Mouse (Mus musculus): ENCODE measurements around the gene Prickle3. TPM values are rescaled to one million over a fixed set of nuclear protein-coding genes. Genes with fewer than 3 reads are reported as not detected.

The Prickle3 gene
- polyA plus RNA-seq, 1 experiment: 7.0 TPM

DNA sequence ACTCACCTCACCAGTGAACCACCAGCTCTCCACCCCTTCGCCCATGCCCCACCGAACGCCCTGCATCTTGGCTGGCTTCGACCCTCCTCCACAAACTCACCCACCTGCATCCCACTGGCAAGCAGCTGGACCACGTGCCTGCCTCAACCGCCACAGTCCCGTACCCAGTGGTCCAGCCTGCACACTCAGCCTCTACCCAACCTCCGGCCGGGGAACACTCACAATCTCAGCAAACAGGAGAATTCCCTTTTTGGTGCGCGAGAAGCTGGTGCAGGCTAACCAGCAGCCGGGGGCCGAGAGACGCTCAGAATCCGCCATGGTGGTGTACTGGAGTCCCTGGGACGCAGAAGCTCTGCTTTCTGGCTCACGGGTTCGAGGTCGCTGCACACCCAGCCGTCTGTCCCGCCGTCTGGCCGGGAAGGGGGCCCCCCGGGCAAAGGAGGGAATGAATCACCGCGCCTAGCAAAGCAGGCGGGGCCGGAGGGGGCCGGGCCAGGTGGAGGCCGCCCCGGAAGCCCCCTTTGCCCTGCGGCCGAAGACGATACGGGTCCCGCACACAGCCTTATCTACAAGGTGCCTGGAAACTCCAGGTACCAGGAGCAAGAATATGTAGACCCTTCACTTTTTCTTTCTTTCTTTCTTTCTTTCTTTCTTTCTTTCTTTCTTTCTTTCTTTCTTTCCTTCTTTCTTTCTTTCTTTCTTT is 14.0 kb downstream of the Prickle3 start, which contains the start of gene Plp2:
Gene Plp2 (minus strand): TSS at position 470 of the 703 bp plus-strand sequence.
- Histone ChIP-seq H3K27ac (ENCODE audit: insufficient read depth, low read length) (peak within 1 kb of the TSS; percentile 86), H3K4me1 (ENCODE audit: control insufficient read depth, insufficient read depth, low read length) (peaks cover 2% of the 10 kb centered on the region), H3K4me3 (ENCODE audit: insufficient read depth, low read length) (peak within 1 kb of the TSS; percentile 63)
- TF ChIP-seq CTCF (IDR thresholded peaks at IDR 0.05; ENCODE audit: borderline replicate concordance, insufficient read depth, low read length) (no peak), POLR2A (IDR thresholded peaks at IDR 0.05; ENCODE audit: low read depth, low read length) (peak; percentile 40)

DNA sequence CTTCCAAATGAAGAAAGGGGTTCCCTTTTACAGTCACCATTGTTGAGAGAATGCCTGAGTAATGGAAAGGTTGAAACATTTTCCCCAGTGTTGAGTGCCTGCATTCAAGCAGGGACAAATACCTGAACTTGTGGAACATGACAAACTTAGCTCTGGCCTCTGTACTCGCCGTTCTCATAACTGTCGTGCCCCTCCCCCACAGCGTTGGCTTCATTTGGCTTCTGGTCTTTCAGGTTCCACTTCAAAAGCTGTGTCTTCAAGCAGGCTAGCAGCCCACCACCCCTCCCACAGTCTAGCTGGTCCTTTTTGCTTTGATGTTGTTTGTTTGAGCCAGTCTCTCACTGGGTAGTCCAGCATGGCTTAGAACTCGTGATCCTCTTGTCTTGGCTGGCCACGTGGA is 15.7 kb downstream of the Prickle3 start:
- peaks cover 2% of the 10 kb centered on the region for H3K4me1 ChIP-seq (ENCODE audit: control insufficient read depth, insufficient read depth, low read length)
- TF ChIP-seq POLR2A (IDR thresholded peaks at IDR 0.05; ENCODE audit: low read depth, low read length): no peak
- no peak overlapping the region for H3K27ac ChIP-seq (ENCODE audit: insufficient read depth, low read length)
- H3K4me3 ChIP-seq (ENCODE audit: insufficient read depth, low read length): no peak overlapping the region

DNA sequence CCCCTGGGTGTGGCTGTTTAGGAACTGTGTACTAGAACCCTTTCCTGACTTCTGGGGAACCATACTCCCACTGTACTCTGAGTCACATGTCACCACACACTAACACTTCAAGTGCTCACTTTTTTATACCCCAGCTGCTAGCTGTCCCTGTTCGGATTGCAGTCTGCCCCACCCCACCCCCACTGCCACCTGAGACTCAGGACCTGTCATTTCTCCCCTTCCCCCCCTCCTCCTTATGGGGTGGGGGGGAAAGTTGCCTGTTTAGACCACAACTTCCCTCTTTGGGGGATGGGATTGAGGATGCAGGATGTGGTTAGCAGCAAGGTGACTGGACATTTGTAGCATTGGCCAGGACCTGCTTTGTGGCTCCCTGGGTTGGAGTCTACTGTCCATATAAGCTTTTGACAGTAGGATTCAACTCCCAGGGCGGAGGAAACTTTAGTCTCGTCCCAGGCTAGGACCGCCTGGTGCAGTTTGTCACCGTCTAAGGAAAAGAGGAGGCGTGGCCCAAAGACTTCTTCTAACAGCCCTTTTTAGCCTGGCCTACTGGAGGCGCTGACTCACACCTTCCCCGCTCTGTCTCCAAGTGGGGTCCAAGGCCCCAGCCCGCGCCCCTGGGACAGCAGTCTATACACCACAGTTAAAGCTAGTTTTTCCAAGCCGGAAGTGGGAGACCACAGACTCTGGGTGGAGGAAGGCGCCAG is 16.7 kb downstream of the Prickle3 start:
- no peak for TF ChIP-seq CTCF (IDR thresholded peaks at IDR 0.05; ENCODE audit: borderline replicate concordance, insufficient read depth, low read length)
- peak; percentile 21; the same call in 1 of the 2 replicates for TF ChIP-seq POLR2A (IDR thresholded peaks at IDR 0.05; ENCODE audit: low read depth, low read length)
- Histone ChIP-seq H3K4me3 (ENCODE audit: insufficient read depth, low read length) (no peak overlapping the region), H3K27ac (ENCODE audit: insufficient read depth, low read length) (peak overlapping the region; percentile 73), H3K4me1 (ENCODE audit: control insufficient read depth, insufficient read depth, low read length) (peaks cover 2% of the 10 kb centered on the region)

GRCm38 (mm10) chrX:7674284-7675000 is 17.4 kb downstream of the Prickle3 start:
- H3K27ac ChIP-seq (ENCODE audit: insufficient read depth, low read length): peak overlapping the region; percentile 73
- no peaks in the 10 kb centered on the region; the same call in 1 of the 2 replicates for H3K4me1 ChIP-seq (ENCODE audit: control insufficient read depth, insufficient read depth, low read length)
- no peak overlapping the region for H3K4me3 ChIP-seq (ENCODE audit: insufficient read depth, low read length)
- TF ChIP-seq POLR2A (IDR thresholded peaks at IDR 0.05; ENCODE audit: low read depth, low read length): no peak
- no peak for TF ChIP-seq CTCF (IDR thresholded peaks at IDR 0.05; ENCODE audit: borderline replicate concordance, insufficient read depth, low read length)

- H3K27ac ChIP-seq (ENCODE audit: insufficient read depth, low read length): no peak overlapping the region
Measured at GRCm38 (mm10) chrX:7675001-7675380, 17.9 kb downstream of the Prickle3 start.

DNA sequence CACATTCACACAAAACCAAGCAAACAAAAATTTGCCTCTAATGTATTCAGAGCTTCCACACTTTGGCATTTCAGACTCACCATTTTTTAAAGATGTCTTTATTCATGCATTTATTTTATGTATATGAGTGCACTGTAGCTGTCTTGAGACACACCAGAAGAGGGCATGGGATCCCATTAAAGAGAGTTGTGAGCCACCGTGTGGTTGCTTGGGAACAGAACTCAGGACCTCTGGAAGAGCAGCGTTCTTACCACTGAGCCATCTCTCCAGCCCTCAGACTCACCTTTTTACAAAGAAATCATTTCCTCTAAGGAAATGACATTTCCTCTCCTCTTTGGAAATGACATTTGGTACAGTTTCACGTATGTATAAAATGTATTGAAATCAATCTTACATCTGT is 21.9 kb downstream of the Prickle3 start:
- no peak for TF ChIP-seq POLR2A (IDR thresholded peaks at IDR 0.05; ENCODE audit: low read depth, low read length)
- TF ChIP-seq CTCF (IDR thresholded peaks at IDR 0.05; ENCODE audit: borderline replicate concordance, insufficient read depth, low read length): no peak
- Histone ChIP-seq H3K27ac (ENCODE audit: insufficient read depth, low read length) (no peak overlapping the region), H3K4me1 (ENCODE audit: control insufficient read depth, insufficient read depth, low read length) (no peaks in the 10 kb centered on the region), H3K4me3 (ENCODE audit: insufficient read depth, low read length) (no peak overlapping the region)

More at GRCm38 (mm10) chrX:7675001-7675380, 17.9 kb downstream of the Prickle3 start:
- Histone ChIP-seq H3K4me3 (ENCODE audit: insufficient read depth, low read length) (no peak overlapping the region), H3K4me1 (ENCODE audit: control insufficient read depth, insufficient read depth, low read length) (no peaks in the 10 kb centered on the region; the same call in 1 of the 2 replicates)
- TF ChIP-seq CTCF (IDR thresholded peaks at IDR 0.05; ENCODE audit: borderline replicate concordance, insufficient read depth, low read length) (no peak), POLR2A (IDR thresholded peaks at IDR 0.05; ENCODE audit: low read depth, low read length) (no peak)

DNA sequence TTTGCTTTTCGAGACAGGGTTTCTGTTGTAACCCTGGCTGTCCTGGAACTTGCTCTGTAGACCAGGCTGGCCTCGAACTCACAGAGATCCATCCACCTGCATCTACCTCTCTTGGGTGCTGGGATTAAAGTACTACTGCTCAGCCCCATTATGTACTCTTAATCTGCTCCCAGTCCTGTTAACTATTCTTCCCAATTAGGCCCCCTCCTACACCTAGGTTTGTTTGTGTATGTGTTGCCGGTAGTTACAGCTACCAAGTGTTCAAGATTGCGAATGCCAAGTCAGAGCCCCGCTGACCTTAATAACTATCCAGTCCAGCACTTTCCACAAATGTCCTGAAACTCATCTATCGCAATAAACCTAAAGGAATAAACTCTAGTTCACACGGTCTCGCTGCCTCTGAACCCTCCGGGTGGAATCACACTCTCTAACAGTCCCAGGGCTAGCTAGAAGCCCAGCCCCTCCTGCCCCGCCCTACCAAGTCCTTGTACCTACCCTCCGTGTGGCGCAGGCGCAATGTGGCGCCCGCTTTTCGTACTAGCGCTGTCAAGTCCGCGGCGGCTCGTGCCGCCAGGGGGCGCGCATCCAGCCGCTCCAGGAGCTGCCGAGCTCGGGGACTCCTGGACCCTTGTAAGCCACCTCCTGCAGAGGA is 22.5 kb downstream of the Prickle3 start:
- peak; percentile 31; the same call in 1 of the 2 replicates for TF ChIP-seq CTCF (IDR thresholded peaks at IDR 0.05; ENCODE audit: borderline replicate concordance, insufficient read depth, low read length)
- peak; percentile 64; the same call in 1 of the 2 replicates for TF ChIP-seq POLR2A (IDR thresholded peaks at IDR 0.05; ENCODE audit: low read depth, low read length)
- Histone ChIP-seq H3K4me3 (ENCODE audit: insufficient read depth, low read length) (peak overlapping the region; percentile 13; the same call in 1 of the 2 replicates), H3K27ac (ENCODE audit: insufficient read depth, low read length) (no peak overlapping the region), H3K4me1 (ENCODE audit: control insufficient read depth, insufficient read depth, low read length) (no peaks in the 10 kb centered on the region)

GRCm38 (mm10) chrX:7680057-7680412 is 23.0 kb downstream of the Prickle3 start:
- no peak overlapping the region for H3K4me3 ChIP-seq (ENCODE audit: insufficient read depth, low read length)
- TF ChIP-seq CTCF (IDR thresholded peaks at IDR 0.05; ENCODE audit: borderline replicate concordance, insufficient read depth, low read length): no peak
- no peak for TF ChIP-seq POLR2A (IDR thresholded peaks at IDR 0.05; ENCODE audit: low read depth, low read length)
- H3K4me1 ChIP-seq (ENCODE audit: control insufficient read depth, insufficient read depth, low read length): no peaks in the 10 kb centered on the region
- H3K27ac ChIP-seq (ENCODE audit: insufficient read depth, low read length): no peak overlapping the region

GRCm38 (mm10) chrX:7680864-7681263 is 23.8 kb downstream of the Prickle3 start, which contains the start of gene Magix:
Gene Magix (minus strand): TSS chrX:7681251.
- no peak within 1 kb of the TSS for H3K27ac ChIP-seq (ENCODE audit: insufficient read depth, low read length)

More at GRCm38 (mm10) chrX:7680864-7681263, 23.8 kb downstream of the Prickle3 start, which contains the start of gene Magix:
- no peak for TF ChIP-seq CTCF (IDR thresholded peaks at IDR 0.05; ENCODE audit: borderline replicate concordance, insufficient read depth, low read length)
- no peak for TF ChIP-seq POLR2A (IDR thresholded peaks at IDR 0.05; ENCODE audit: low read depth, low read length)
- no peaks in the 10 kb centered on the region for H3K4me1 ChIP-seq (ENCODE audit: control insufficient read depth, insufficient read depth, low read length)
- H3K4me3 ChIP-seq (ENCODE audit: insufficient read depth, low read length): no peak within 1 kb of the TSS
